Mouse (Mus musculus) limb, embryonic 10.5 days (tissue): ENCODE measurements around the gene Add3. TPM values are rescaled to one million over a fixed set of nuclear protein-coding genes. Genes with fewer than 3 reads are reported as not detected.

Source experiments
- DNase-seq: peaks from one replicate; pipeline ENCODE4 v3.0.0-alpha.2; 2017; ENCODE audit warnings: low spot score
- H3K27ac ChIP-seq: fragments of 300-500 bp; sonication (generic); 2 replicates; pipeline ENCODE4 v1.5.1; 2016; ENCODE audit warnings: mild to moderate bottlenecking
- H3K27me3 ChIP-seq: fragments of 300-500 bp; sonication (generic); 2 replicates; pipeline ENCODE4 v1.6.1; 2016; ENCODE audit warnings: low read depth, mild to moderate bottlenecking; ENCODE audit not compliant: poor library complexity, severe bottlenecking
- H3K36me3 ChIP-seq: fragments of 300-500 bp; sonication (generic); 2 replicates; pipeline ENCODE4 v1.6.1; 2016; ENCODE audit warnings: mild to moderate bottlenecking, moderate library complexity
- H3K4me1 ChIP-seq: fragments of 300-500 bp; sonication (generic); 2 replicates; pipeline ENCODE4 v1.6.1; 2016
- H3K4me3 ChIP-seq: fragments of 300-500 bp; sonication (generic); 2 replicates; pipeline ENCODE4 v1.5.1; 2016; ENCODE audit warnings: mild to moderate bottlenecking, moderate library complexity
- H3K9me3 ChIP-seq: fragments of 300-500 bp; sonication (generic); replicated peaks from 2 replicates; pipeline ENCODE4 v1.6.1; 2016; ENCODE audit warnings: mild to moderate bottlenecking
- WGBS: fragments of 180-500 bp; shearing (Covaris S2); methylation state at CpG from one replicate; pipeline ENCODE4 v1.1.7; 2016; 5-methylcytosine and 5-hydroxymethylcytosine counted together
- polyA plus RNA-seq: library from polyadenylated mRNA; unstranded; fragments of >200 nt; fragmentation: Nextera tagmentation; extraction: Ambion mirVana; gene quantifications from 2 replicates; pipeline ENCODE4 v1.2.1, GENCODE M21; 2016

Gene Add3
- 46.4 and 63.7 TPM in 2 replicates for polyA plus RNA-seq

- H3K27ac ChIP-seq: peak within 1 kb of the TSS; percentile 95
Observed at GRCm38 (mm10) chr19:53140044-53140803, at the start of gene Add3. Gene Add3 (plus strand): TSS chr19:53140443.

GRCm38 (mm10) chr19:53090677-53091076, 49.6 kb upstream of the Add3 start:
- H3K27ac ChIP-seq: peak overlapping the region; percentile 48; the same call in 1 of the 2 replicates
- DNase-seq: no peak
- H3K4me1 ChIP-seq: peaks cover 35% of the 10 kb centered on the region
- no peaks in the 10 kb centered on the region for H3K27me3 ChIP-seq
- no peaks in the 10 kb centered on the region for H3K9me3 ChIP-seq
- H3K36me3 ChIP-seq: no peaks in the 10 kb centered on the region
- 94% methylated on average over 5 of the region's 5 CpGs for WGBS
- H3K4me3 ChIP-seq: no peak overlapping the region

More at GRCm38 (mm10) chr19:53140044-53140803, at the start of gene Add3:
- DNase-seq: peak; percentile 61
- no peaks in the 10 kb centered on the region for H3K36me3 ChIP-seq
- H3K4me1 ChIP-seq: peaks cover 69% of the 10 kb centered on the region
- no peaks in the 10 kb centered on the region for H3K27me3 ChIP-seq
- H3K9me3 ChIP-seq: no peaks in the 10 kb centered on the region
- peak within 1 kb of the TSS; percentile 98 for H3K4me3 ChIP-seq
- 6% methylated on average over 24 of the region's 24 CpGs for WGBS

DNA sequence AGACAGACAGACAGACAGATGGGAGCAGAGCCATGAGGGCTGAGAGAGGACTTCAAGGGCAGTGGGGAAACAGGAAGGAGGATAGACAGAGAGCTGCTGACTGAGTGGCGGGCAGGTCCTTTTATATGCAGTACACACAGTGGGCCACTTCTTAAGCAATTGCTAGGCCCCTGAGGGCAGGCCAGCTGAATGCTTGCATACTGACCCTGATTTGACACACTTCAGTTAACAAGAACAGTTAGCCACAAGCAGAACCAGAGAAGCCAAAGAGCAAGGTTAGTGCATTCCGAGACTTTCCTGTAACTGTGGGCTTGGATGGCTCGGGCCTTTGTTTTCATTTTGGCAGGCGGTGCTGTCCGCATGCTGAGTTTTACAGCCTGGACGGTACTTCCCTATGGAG, 48.0 kb upstream of the Add3 start:
- WGBS: 83% methylated on average over 6 of the region's 6 CpGs
- Histone ChIP-seq H3K27ac (no peak overlapping the region; the same call in 1 of the 2 replicates), H3K4me3 (no peak overlapping the region), H3K4me1 (peaks cover 25% of the 10 kb centered on the region), H3K36me3 (no peaks in the 10 kb centered on the region), H3K9me3 (no peaks in the 10 kb centered on the region), H3K27me3 (no peaks in the 10 kb centered on the region)
- no peak for DNase-seq

DNA sequence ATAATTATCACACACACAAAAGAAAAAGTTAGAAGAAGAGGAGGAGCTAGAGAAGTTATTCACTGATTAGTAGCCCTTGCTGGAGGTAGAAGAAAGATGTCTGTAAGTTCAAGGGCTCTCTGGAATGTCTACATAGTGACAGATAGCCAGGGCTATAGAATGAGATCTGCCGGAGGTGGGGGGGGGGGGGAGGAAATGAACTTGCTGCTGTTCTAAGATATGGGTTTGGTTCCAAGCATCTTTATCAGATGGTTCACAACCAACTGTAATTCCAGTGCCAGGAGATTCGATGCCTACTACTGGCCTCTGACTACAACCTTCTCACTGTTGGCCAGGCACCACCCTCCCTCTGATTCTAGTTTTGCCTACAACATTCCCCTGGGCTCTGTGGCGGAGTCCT, 46.9 kb upstream of the Add3 start:
- H3K36me3 ChIP-seq: no peaks in the 10 kb centered on the region

DNA sequence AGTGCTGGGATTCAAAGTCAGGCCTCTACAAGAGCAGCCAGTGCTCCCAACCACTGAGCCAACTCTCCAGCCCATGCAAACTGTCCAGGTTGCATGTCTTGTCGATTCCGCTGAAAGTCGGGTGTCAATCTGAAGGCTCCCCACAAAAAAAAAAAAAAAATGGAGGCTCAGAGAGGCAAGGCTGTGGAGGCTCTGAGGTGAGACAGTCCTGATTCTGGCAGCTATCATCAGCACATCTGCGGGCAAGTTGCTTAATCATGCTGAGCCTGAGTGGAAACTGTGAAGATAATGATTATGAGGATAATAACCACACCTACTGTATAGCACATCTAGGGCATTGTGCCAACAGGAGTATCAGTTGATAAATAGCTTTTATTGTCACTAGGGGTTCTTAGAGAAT, 45.6 kb upstream of the Add3 start:
- Histone ChIP-seq H3K4me3 (no peak overlapping the region), H3K27me3 (no peaks in the 10 kb centered on the region), H3K36me3 (no peaks in the 10 kb centered on the region), H3K27ac (no peak overlapping the region), H3K9me3 (no peaks in the 10 kb centered on the region), H3K4me1 (peaks cover 13% of the 10 kb centered on the region; the same call in 1 of the 2 replicates)
- WGBS: 93% methylated on average over 4 of the region's 4 CpGs
- DNase-seq: no peak

More for the DNA sequence above, 46.9 kb upstream of the Add3 start:
- DNase-seq: no peak
- Histone ChIP-seq H3K4me1 (peaks cover 16% of the 10 kb centered on the region), H3K9me3 (no peaks in the 10 kb centered on the region), H3K4me3 (no peak overlapping the region), H3K27me3 (no peaks in the 10 kb centered on the region), H3K27ac (no peak overlapping the region)
- 80% methylated on average over 3 of the region's 3 CpGs for WGBS

GRCm38 (mm10) chr19:53101374-53102300, 38.6 kb upstream of the Add3 start:
- peak; percentile 18 for DNase-seq
- Histone ChIP-seq H3K27me3 (no peaks in the 10 kb centered on the region), H3K4me3 (no peak overlapping the region), H3K27ac (no peak overlapping the region), H3K36me3 (no peaks in the 10 kb centered on the region), H3K4me1 (peaks cover 13% of the 10 kb centered on the region), H3K9me3 (no peaks in the 10 kb centered on the region)
- WGBS: 80% methylated on average over 12 of the region's 12 CpGs

GRCm38 (mm10) chr19:53105374-53106090, 34.7 kb upstream of the Add3 start:
- peak overlapping the region; percentile 50 for H3K27ac ChIP-seq

GRCm38 (mm10) chr19:53106952-53107351, 33.3 kb upstream of the Add3 start:
- WGBS: 86% methylated on average over 7 of the region's 7 CpGs
- Histone ChIP-seq H3K27ac (no peak overlapping the region), H3K4me3 (no peak overlapping the region), H3K9me3 (no peaks in the 10 kb centered on the region), H3K4me1 (peaks cover 17% of the 10 kb centered on the region), H3K27me3 (no peaks in the 10 kb centered on the region), H3K36me3 (no peaks in the 10 kb centered on the region)
- DNase-seq: no peak

More at GRCm38 (mm10) chr19:53105374-53106090, 34.7 kb upstream of the Add3 start:
- H3K9me3 ChIP-seq: no peaks in the 10 kb centered on the region
- H3K36me3 ChIP-seq: no peaks in the 10 kb centered on the region
- DNase-seq: peak; percentile 78
- H3K4me3 ChIP-seq: 0 out of 2 replicates have a peak overlapping the region, but pooled peaks have one; percentile 15
- H3K4me1 ChIP-seq: peaks cover 13% of the 10 kb centered on the region
- no peaks in the 10 kb centered on the region for H3K27me3 ChIP-seq
- 50% methylated on average over 26 of the region's 26 CpGs for WGBS

DNA sequence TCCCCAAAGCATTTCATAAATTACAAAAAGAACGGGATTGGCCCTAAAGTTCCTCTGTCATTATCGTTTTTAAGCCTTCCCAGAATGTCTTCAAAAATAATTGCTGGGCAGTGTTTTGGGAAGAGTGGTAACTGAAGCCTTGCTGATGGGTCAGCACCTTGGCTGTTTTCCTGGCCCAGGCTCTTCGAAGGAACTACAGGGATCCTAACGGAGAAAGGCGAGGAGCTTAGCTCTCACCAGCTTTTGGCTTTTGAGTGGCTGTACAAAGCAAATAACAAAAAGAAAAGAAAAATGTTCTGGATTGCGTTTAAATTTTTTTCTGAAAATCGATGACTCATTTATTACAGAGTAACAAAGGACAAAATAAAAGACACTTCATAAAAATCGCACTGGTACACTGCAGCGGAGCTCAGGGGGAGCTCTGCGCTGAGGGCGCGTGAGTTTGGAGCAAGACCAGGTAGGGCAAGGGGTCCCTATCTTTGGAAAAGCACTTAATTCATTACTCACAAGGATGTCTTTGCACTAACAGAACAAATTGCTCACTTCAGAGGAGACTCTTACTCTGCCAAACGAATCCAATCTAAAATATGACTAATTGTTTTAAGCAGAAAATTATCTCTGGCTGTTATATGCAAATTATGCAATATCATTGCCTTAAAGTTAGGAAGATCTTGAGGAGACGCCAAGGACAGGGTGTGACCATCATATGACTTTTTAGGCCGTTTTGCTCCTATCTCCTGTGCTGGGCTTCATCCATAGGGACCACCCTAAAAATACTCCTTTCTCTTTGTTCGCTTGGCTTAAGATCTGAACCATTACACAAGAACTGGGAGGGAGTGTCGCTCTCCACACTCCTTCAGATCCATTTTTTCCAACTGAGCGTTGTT, 32.6 kb upstream of the Add3 start:
- Histone ChIP-seq H3K4me1 (peaks cover 18% of the 10 kb centered on the region), H3K27me3 (no peaks in the 10 kb centered on the region), H3K36me3 (no peaks in the 10 kb centered on the region), H3K9me3 (no peaks in the 10 kb centered on the region), H3K4me3 (no peak overlapping the region), H3K27ac (no peak overlapping the region)
- WGBS: 91% methylated on average over 18 of the region's 18 CpGs
- no peak for DNase-seq

DNA sequence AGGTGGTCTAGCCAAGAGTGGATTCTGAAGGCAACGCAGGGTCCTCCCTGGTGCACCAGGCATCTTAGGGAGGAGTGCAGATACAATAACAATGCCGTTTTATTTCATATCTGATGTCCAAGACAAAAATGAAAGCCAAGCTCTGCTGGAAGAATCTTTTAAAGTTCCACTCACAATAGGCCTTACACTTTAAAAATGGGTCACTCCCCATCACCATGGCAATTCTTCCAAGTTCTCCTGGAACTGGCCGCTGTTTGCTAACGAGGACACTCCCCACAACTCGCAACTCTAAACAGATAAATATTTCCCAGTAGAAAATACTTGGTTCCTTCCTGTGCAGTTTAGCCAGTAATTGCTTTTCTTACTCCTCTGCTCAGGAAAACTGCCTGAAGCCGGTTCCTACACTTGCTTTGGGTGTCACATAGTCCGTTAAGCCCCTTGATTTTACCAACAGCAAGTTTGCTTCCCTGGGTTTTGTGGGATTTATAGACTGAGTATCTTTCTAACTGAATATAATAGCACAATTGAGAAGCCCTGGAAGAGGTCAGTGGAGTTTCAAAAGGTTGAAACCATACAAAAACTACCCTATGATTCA, 28.1 kb upstream of the Add3 start:
- Histone ChIP-seq H3K4me1 (peaks cover 8% of the 10 kb centered on the region; the same call in 1 of the 2 replicates), H3K27ac (no peak overlapping the region), H3K36me3 (no peaks in the 10 kb centered on the region), H3K4me3 (no peak overlapping the region), H3K9me3 (0 out of 2 replicates have a peak, but pooled peaks cover 2% of the 10 kb centered on the region), H3K27me3 (no peaks in the 10 kb centered on the region)
- no peak for DNase-seq
- 69% methylated on average over 7 of the region's 7 CpGs for WGBS

DNA sequence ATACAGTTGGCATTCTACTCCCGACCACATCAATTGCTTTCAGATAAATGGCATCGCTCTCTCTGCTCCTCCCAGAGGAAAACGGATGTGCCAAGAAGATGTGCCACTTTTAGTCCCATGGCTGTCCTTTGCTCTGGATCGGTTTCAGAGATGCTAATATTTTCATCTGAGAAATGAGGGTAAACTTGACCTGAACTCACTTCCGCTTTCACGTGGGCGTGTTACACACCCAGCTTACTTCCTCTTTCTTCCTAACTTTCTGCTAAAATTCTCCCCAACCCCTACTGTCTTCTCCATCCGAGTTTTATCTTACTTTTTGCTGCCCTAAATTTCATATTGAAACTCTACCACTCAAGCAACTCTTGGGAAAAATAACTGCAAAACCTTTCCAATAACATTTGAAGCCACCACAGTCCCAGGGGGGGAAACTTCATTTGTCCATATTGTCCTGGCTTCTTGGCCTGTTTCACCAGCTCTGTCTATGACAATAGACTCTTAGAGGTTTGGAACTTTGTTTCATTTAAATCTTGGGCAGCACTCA, 20.9 kb upstream of the Add3 start:
- H3K27ac ChIP-seq: no peak overlapping the region
- DNase-seq: no peak
- 91% methylated on average over 8 of the region's 8 CpGs for WGBS
- no peak overlapping the region for H3K4me3 ChIP-seq
- no peaks in the 10 kb centered on the region for H3K27me3 ChIP-seq
- no peaks in the 10 kb centered on the region for H3K36me3 ChIP-seq
- H3K9me3 ChIP-seq: 0 out of 2 replicates have a peak, but pooled peaks cover 5% of the 10 kb centered on the region
- H3K4me1 ChIP-seq: no peaks in the 10 kb centered on the region
